Mouse (Mus musculus) thymus, adult 2 months (tissue): ENCODE data around the gene Rfx4. TPM values are rescaled to one million over a fixed set of nuclear protein-coding genes. Genes with fewer than 3 reads are reported as not detected.

Source experiments
- DNase-seq: peaks from one replicate; pipeline ENCODE4 v3.0.0; 2021
- H3K27ac ChIP-seq: fragments of 200-500 bp; 2 replicates; pipeline ENCODE4 v1.5.1; 2012; ENCODE audit warnings: low read length, control low read depth; ENCODE audit not compliant: control insufficient read depth, insufficient read depth
- H3K27me3 ChIP-seq: fragments of 200-500 bp; 2 replicates; pipeline ENCODE4 v1.6.1; 2012; ENCODE audit warnings: mild to moderate bottlenecking, low read length, moderate library complexity, mixed read lengths; ENCODE audit not compliant: control insufficient read depth, insufficient read depth
- H3K36me3 ChIP-seq: fragments of 200-500 bp; 2 replicates; pipeline ENCODE4 v1.6.1; 2012; ENCODE audit warnings: mild to moderate bottlenecking, low read length, moderate library complexity; ENCODE audit not compliant: control insufficient read depth, insufficient read depth
- H3K4me1 ChIP-seq: fragments of 200-500 bp; replicated peaks from 2 replicates; pipeline ENCODE4 v1.6.1; 2012; ENCODE audit warnings: low read length; ENCODE audit not compliant: control insufficient read depth, insufficient read depth
- H3K4me3 ChIP-seq: fragments of 200-500 bp; 2 replicates; pipeline ENCODE4 v1.5.1; 2012; ENCODE audit warnings: mild to moderate bottlenecking, low read length, control low read depth, moderate library complexity; ENCODE audit not compliant: control insufficient read depth, insufficient read depth
- CTCF ChIP-seq: fragments of 200-500 bp; IDR thresholded peaks from 2 replicates; pipeline ENCODE4 v1.5.1; 2012; ENCODE audit warnings: mild to moderate bottlenecking, control low read depth, low read length, moderate library complexity, borderline replicate concordance; ENCODE audit not compliant: control insufficient read depth, poor library complexity, insufficient read depth; ENCODE audit errors: extremely low read depth
- POLR2A ChIP-seq: fragments of 200-500 bp; IDR thresholded peaks from 2 replicates; pipeline ENCODE4 v1.6.1; 2012; ENCODE audit warnings: mild to moderate bottlenecking, low read length, control low read depth, moderate library complexity; ENCODE audit not compliant: control insufficient read depth, poor library complexity, insufficient read depth; ENCODE audit errors: extremely low read depth
- WGBS: fragments of 180-500 bp; shearing (Covaris S2); methylation state at CpG from one replicate; pipeline ENCODE4 v1.1.7; 2018; 5-methylcytosine and 5-hydroxymethylcytosine counted together
- polyA plus RNA-seq: library from polyadenylated mRNA; depleted of rRNA; stranded (reverse); fragments of >200 nt; gene quantifications from 2 replicates; pipeline ENCODE4 v1.2.3, GENCODE M21; 2012

The Rfx4 gene
- polyA plus RNA-seq, 1 experiment, result 0.12 TPM

GRCm38 (mm10) chr10:84903742-84904141 is 147.9 kb downstream of the Rfx4 start:
- H3K4me3 ChIP-seq, result peak overlapping the region; percentile 34
- no peak for TF ChIP-seq CTCF
- no peak for TF ChIP-seq POLR2A
- no peaks in the 10 kb centered on the region for H3K36me3 ChIP-seq
- H3K27me3 ChIP-seq, result no peaks in the 10 kb centered on the region
- H3K27ac ChIP-seq, result no peak overlapping the region
- H3K4me1 ChIP-seq, result peaks cover 9% of the 10 kb centered on the region
- DNase-seq, result peak; percentile 43
- 17% methylated on average over 5 of the region's 5 CpGs for WGBS

DNA sequence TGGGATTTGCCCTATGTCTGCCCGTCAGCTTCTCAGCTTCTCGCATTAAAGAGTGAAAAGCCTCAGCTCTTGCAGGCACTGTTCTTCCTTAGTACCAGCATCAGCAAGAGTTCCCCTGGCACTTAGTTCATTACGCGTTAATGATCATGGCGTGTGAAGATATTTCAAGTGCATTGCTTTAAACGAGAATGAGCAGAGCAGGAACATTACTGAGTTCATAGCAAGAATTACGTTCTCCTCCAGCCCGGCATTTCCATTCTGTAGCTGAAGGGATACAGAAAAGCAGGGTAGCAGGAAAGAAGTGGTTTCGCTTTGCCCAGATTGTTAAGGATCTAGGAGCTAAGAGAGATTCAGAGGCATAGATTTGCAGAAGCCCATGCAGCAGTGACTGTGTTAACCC is 151.0 kb downstream of the Rfx4 start:
- DNase-seq, result no peak
- Histone ChIP-seq H3K4me3 (no peak overlapping the region), H3K27me3 (no peaks in the 10 kb centered on the region), H3K27ac (no peak overlapping the region), H3K4me1 (peaks cover 9% of the 10 kb centered on the region), H3K36me3 (no peaks in the 10 kb centered on the region)
- TF ChIP-seq CTCF (no peak), POLR2A (no peak)
- WGBS, result 94% methylated on average over 9 of the region's 9 CpGs

GRCm38 (mm10) chr10:84908006-84908405 is 152.1 kb downstream of the Rfx4 start:
- Histone ChIP-seq H3K4me3 (no peak overlapping the region), H3K4me1 (peaks cover 9% of the 10 kb centered on the region), H3K36me3 (no peaks in the 10 kb centered on the region), H3K27me3 (no peaks in the 10 kb centered on the region), H3K27ac (no peak overlapping the region)
- TF ChIP-seq CTCF, result no peak
- TF ChIP-seq POLR2A, result no peak
- DNase-seq, result no peak
- WGBS, result 84% methylated on average over 3 of the region's 3 CpGs

DNA sequence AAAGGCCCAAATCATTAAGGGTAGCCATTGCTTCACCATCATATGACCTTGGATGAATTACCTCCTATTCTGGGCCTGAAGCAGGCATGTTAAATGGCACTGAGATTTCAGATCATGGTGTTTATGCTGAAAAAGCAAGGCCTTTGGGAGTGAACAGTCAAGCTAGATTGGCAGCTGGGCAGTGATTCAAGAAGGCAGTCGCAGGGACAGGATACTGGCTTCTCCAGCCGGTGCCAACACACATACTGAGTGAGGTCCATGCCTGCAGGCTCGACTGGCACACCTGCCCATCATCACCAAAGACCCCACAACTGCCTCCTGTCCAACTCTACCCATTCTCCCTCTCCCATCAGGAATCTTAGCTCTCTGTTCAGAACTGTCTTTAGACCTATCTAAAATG is 152.6 kb downstream of the Rfx4 start:
- no peak for TF ChIP-seq CTCF
- no peak for TF ChIP-seq POLR2A
- DNase-seq, result no peak
- H3K27me3 ChIP-seq, result no peaks in the 10 kb centered on the region
- no peaks in the 10 kb centered on the region for H3K36me3 ChIP-seq
- peaks cover 7% of the 10 kb centered on the region for H3K4me1 ChIP-seq
- 80% methylated on average over 3 of the region's 3 CpGs for WGBS
- no peak overlapping the region for H3K27ac ChIP-seq
- H3K4me3 ChIP-seq, result no peak overlapping the region

GRCm38 (mm10) chr10:84909021-84909801 is 153.3 kb downstream of the Rfx4 start:
- WGBS, result 96% methylated on average over 17 of the region's 17 CpGs
- no peak for DNase-seq
- Histone ChIP-seq H3K4me1 (no peaks in the 10 kb centered on the region), H3K36me3 (no peaks in the 10 kb centered on the region), H3K4me3 (no peak overlapping the region), H3K27me3 (no peaks in the 10 kb centered on the region), H3K27ac (no peak overlapping the region)
- TF ChIP-seq POLR2A (no peak), CTCF (no peak)

GRCm38 (mm10) chr10:84910194-84910593 is 154.3 kb downstream of the Rfx4 start:
- no peak for DNase-seq
- TF ChIP-seq POLR2A (no peak), CTCF (no peak)
- H3K36me3 ChIP-seq, result no peaks in the 10 kb centered on the region
- 86% methylated on average over 7 of the region's 7 CpGs for WGBS
- no peak overlapping the region for H3K27ac ChIP-seq
- no peak overlapping the region for H3K4me3 ChIP-seq
- no peaks in the 10 kb centered on the region for H3K27me3 ChIP-seq
- H3K4me1 ChIP-seq, result no peaks in the 10 kb centered on the region

DNA sequence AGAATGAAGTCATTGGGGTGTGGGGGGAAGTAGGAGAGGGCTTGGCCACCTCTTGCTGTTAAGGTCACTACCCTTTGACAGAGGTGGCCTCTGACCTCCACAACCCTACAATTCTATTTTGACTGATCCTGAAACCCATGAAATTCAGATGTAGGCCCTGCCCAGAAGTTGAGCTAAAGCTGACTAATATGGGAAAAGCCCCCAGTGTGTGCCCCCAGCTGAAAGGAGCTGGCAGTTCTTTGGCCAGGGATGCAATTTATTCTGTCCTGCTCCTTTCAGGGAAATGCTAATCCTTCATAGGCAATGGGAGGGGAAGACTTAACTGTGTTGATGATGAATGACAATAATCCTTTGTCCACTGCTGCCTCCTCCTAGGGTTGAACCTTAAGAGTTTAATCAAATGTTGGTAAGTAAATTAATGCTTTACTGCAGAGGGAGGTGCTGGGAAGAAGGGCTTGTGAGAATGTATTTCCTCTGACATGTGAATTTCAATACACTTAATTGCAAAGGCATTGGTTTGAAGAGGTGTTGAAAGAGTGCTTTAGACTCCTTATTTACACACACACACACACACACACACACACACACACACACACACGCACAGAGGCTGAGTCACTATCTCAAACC is 155.0 kb downstream of the Rfx4 start:
- TF ChIP-seq POLR2A (no peak), CTCF (no peak)
- H3K4me3 ChIP-seq, result no peak overlapping the region
- H3K36me3 ChIP-seq, result no peaks in the 10 kb centered on the region
- WGBS, result 86% methylated on average over 1 of the region's 1 CpGs
- H3K27me3 ChIP-seq, result no peaks in the 10 kb centered on the region
- no peak overlapping the region for H3K27ac ChIP-seq
- no peak for DNase-seq
- H3K4me1 ChIP-seq, result no peaks in the 10 kb centered on the region
